Mouse (Mus musculus): ENCODE measurements around the gene Crybg2.

Gene Crybg2

DNA sequence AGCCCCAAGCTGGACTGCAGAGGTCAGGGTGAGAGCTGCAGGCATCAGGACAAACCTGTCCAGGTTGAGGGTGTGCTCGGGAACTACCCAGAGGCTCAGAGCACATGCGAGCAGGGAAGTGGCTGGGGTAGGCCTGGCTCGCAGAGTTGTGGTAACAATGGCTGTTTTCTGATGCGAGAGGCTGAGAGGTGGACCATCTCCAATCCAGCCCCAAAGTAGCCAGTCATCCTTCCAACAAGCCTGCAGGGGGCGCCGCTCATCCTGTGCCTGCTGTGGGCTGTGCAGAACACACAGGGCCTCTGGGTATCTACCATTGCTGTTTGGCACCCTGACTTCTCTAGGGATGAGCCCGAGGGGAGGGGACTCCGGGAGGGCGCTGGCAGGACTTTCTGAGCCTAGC is 59.0 kb downstream of the Crybg2 start:
- no peak for DNase-seq (ENCODE audit: low spot score in 2 of 2)

DNA sequence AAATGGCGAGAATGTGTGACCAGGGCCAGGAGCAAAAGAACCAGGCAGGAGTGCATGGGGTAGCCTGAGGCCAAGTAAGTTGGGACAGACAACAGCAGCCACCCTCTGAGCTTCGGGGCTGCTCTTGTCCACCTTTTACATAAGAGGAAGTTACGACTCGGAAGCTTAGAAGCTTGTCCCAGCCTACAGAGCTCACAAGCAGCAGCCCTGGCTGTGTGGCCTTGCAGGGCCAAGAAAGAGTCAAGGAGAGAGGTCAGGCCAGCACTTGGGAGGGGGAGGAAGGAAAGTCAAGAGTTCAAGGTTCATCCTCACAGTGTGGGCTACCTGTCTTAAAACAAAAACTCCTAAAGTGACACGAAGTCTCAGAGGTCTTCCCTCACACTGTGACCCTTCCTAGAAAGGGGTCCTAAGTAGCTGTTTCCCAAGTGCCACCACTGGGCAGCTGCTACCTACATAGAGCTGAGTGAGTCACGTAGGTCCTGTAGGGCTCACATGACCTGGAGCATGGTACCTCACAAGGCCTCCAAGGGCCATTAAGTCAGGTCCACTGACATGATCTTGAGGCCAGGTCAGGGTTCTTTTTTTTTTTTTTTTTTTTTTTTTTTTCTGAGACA is 59.7 kb downstream of the Crybg2 start:
- DNase-seq (ENCODE audit: low spot score in 2 of 2): no peak

DNA sequence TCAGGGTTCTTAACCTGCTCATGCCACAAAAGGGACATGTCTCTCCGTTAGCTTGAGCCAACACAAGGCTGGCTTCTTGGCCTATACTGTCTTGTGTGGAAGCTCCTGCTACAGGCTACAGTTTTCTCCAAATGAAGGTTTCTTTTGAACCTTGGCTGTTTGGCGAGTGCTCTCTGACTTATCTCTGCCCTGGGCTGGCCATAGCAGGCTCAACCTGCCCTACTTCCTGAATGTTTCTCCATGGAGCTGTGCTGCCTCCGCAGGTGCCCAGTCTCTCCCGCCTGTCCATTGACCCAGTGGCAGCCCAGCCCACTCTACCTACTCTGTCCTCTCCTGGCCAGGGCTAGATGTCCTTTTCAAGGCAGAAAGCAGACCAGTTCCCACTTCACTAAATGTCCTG is 60.3 kb downstream of the Crybg2 start:
- DNase-seq (ENCODE audit: low spot score in 2 of 2): no peak

DNA sequence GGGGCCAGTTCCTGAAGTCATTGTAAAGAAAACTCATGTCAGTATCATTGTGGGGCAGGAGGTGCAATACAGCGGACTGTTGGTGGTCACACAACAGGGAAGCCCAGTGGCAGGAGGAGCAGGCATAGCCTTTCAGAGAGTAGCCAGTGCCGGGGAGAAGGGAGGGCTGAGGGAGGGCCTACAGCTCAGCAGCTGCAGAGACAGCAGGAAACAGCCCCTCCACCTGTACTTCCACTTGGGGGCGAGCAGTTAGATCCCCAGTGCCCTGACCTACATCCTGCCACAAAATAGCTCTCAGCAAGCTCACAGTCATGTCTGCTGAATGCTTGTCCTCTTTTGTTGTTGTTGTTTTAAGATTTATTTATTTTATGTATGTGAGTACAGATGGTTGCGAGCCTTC is 61.0 kb downstream of the Crybg2 start:
- DNase-seq (ENCODE audit: low spot score in 2 of 2): no peak

DNA sequence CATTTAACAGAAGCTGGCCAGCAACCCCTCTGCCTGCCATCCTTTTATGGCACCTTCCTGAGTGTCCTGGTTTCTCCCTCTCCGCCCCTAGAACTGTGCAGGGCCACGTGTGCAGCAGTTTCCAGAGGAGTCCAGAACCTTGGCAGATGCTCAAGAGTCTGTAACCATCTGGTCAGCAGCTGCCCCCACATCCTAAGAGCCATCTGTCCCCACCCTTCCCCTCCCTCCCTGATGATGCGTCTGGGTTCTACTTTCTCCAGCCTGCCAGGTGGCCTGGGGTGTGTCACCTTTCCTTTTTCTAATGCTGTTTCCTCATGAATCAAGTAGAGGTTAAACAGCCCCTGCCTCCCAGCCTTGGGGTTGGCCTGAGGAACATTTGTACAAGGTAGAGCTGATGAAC is 61.7 kb downstream of the Crybg2 start:
- DNase-seq (ENCODE audit: low spot score in 2 of 2): no peak

DNA sequence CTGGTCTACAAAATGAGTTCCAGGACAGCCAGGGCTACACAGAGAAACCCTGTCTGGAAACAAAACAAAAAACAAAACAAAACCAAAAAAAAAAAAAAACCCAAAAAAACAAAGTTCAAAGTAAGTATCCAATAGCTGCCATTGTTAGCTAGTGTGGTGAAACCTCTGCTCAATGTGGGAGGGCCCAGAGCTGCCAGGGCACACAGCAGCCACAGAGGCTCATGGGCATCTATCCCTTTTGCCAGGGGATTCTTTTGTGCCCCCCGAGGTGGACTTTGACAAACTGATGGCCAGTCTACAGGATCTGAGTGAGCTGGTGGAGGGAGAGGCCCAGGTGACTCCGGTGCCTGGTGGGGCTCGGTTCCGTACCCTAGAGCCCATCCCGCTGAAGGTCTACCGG is 62.5 kb downstream of the Crybg2 start:
- no peak for DNase-seq (ENCODE audit: low spot score in 2 of 2)

DNA sequence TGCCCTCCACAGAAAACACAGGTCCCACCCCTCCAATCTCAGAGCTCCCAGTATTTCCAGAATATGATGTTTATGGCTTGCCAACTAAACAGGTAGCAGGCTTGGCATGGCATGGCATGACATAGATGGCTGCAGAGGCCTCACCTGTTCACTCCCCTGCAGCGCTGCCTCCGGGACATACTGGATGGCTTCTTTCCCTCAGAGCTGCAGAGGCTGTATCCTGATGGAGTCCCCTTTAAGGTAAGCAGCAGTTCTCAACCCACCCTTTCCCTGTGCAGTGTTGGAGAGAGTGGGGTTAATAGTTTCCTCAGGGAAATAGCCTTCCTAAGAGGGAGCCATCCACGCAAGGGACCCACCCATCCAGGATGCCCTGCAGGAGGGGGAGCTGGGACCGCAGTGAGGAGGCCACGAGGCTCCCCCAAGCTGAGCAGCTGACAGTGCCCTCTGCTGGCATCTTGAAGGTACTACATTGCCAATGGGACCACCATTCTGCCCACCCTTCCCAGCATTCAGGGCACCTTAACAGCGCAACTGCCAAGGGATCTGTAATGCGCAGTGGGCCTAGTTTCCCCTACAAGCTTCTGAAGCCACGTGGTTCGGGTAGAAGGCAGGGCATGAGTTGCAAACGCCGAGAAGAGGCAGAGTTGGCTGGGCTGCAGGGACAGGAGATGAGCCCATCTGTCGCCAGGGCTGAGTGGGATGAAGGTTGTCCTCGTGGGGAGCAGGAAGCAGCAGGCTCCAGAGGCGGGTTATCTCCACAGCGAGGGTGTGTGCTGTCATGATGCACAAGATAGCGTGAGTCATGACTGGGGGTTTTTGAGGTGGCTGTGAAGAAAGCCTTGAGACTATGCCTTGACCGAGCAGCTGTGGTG is 63.3 kb downstream of the Crybg2 start:
- peak; percentile 65 to 82 for DNase-seq (ENCODE audit: low spot score in 2 of 2)

DNA sequence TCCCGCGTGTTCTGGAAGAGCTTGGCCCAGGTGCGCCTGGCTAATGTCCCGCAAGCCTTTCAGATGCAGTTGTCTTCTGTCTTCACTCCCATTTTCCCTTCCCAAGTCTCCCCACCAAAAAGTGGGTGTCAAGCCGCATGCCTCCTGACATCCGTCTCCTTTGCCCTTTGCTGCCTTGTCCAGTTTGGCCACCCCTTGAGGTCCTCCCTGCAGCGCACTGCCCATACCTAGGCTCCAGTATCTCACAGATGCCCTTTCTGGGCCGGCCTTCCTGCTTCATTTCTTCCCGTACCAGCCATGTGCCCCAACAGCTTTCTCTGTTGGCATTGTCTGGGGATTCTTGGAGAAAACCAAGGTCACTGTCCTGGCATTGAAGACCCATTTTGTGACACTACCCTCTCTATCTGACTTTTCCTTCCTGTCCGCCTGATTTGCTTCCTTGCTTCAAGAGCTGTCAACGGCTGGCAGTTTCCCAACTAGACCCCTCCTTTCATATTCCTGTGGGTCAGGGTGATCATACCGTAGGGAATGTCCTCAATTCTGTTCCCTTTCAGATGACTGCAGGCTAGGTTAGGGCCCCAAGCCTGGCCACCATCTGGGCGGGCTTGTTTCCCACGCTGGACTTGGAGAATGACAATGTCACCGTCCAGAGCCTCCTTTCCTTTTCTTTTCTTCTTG is 64.9 kb downstream of the Crybg2 start:
- DNase-seq (ENCODE audit: low spot score in 2 of 2): no peak

DNA sequence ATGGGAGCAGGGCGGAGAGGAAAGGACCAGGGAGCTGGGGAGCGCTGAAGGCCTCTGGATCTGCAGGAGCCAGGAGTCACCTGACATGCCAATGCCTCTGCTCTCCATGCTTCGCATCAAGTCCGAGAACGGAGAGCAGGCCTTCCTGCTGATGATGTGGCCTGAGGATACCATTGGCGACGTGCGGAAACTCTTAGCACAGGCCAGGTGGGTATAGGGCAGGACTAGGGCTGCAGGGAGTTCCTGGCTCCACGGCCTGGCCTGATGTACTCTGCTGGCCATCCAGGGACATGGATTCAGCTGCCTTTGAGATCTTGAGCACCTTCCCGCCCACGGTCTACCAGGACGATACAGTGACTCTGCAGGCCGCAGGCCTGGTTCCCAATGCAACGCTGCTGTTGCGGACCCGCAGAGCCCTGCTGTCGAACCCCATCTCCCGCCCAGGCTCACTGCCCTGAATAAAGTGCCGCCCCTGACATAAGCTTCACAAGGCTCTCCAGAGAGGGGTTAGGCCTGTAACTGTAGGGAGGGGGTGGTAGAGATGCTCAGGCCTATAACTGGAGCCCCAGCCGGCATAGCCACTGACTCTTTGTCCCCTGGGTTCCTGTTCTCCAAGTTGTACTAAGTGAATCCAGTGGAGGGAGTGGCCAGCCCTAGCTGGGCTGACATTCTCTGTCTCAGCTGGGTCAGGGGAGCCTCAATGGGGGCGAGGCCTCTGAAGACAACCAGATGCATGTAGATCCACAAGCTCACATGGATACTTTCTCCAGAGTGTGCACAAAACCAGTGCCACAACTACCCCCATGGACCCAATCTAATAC is 65.9 kb downstream of the Crybg2 start:
- DNase-seq (ENCODE audit: low spot score in 2 of 2): no peak

DNA sequence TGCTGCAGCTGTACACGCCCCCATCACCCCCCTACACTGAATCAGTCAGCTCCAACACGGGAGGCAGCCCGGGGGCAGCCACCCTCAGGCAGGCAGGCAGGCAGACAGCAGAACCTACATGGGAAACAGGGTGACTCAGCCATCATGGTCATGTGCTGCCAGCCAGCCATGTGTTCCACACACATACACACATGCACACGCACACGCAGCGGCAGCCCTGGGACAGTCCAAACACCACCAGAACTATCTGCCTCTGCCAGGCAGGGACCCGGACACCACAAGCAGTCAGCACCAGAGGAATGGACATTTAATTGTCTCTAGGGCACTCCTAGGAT is 66.5 kb downstream of the Crybg2 start:
- DNase-seq (ENCODE audit: low spot score in 2 of 2): no peak

DNA sequence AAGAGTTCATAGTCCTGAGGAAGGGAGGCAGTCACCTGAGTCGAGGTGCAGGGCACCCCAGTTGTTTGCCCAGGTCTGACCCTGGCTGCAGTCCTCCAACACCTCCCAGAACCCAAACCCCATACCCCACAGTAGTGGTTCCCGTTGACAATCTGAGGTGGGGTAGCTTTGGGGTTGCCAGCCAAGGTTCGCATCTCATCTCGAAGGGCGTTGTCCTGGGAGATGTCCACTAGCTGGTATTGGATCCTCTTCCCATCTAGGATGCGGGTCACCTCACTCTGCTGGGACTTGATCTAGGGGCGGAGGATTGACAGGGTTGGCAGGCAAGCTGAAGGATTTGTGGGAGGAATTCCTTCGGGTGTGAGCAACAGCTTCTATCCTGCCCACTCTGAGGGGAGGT is 67.2 kb downstream of the Crybg2 start:
- no peak for DNase-seq (ENCODE audit: low spot score in 2 of 2)

DNA sequence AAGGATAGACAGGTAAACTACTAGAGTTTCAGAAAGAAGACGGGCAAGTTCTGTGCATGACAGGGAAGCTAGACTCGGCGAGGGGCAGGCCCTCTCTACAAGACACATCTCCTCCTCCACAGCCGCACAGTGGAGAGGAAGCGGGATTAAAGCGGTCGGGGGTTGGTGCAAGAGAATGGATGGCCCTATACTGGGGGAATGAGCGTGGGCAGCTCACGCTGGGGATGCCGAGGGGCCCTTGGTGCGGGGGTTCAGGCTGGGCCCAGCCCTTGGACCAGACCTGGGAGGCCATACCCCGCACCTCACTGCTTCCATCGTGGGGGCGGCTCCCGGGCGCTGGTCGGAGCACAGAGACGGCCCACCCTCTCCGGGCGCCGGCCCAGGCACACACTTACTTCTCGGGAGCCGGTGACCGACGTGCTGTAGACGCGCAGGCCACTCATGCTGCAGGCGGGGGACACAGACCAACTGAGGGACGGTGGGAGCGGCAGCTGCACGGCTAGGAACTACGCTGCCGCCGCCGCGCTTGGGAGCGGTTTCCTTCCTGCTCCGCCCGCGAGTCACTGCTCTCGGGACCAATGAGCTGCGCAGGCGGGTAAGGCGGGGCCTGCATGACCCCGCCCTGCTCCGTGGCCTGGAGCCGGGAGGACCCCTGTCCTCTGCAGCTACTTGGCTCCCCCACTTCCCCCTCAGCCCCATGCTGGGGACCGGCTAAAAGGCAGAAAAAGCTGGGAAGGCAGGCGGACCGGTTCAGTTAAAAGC is 67.8 kb downstream of the Crybg2 start, which contains the start of gene Sh3bgrl3:
Gene Sh3bgrl3 (minus strand): TSS at position 569 of the 762 bp plus-strand sequence.
- DNase-seq (ENCODE audit: low spot score in 2 of 2): peak; percentile 81 to 86

DNA sequence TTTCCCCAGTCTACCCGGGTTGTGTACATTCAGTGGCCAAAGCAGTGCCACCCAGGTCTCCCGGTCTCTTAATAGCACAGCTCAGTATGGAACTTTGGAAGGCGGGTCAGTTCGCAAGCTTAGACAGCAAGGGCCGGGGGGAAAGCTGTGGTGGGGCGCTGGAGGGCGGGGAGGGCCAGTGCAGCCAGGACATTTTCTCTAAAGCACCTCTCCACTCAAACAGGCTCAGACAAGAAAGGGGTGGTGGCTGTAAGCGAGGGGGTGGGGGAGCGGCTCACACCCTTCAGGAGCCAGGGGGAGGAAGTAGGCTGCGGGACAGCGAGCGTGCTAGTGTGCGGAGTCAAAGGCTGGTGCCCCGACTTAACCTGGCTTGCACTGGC is 68.4 kb downstream of the Crybg2 start:
- no peak for DNase-seq (ENCODE audit: low spot score in 2 of 2)

DNA sequence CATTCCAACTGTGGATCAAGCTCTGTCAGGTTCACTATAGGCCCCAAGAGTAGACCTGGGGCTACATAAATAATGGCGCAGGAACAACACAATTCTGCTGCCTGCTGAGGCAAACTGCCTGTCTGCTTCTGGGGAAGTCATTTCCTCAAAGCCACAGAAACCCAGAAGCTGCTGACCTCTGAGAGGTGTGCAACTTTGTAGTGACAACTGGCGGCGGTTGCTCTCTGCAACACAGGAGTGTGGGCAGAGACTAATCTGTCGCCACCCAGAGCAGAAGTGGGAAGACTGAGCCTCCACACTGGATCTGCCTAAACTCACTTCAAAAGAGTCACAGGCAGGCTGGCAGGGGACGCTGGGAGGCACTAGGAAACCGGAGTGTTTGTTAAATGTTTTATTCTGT is 68.9 kb downstream of the Crybg2 start:
- no peak for DNase-seq (ENCODE audit: low spot score in 2 of 2)

DNA sequence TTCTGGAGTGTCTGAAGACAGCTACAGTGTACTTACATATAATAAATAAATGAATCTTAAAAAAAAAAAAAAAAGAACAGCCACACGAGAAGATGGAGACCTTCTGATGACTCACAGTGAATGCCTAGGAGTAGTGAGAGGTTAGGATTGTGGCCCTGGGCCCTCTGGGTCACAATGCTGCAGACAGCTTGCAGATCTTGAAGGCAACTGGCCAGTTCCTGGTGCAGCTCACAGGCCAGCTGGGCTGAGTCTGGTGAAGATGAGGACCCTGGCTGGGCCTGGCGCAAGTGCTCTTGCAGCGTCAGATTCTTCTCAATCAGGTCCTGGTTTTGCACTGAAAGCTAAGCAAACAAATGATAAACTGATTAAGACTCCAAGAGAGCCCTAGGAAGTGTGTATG is 71.5 kb downstream of the Crybg2 start:
- DNase-seq (ENCODE audit: low spot score in 2 of 2): no peak

DNA sequence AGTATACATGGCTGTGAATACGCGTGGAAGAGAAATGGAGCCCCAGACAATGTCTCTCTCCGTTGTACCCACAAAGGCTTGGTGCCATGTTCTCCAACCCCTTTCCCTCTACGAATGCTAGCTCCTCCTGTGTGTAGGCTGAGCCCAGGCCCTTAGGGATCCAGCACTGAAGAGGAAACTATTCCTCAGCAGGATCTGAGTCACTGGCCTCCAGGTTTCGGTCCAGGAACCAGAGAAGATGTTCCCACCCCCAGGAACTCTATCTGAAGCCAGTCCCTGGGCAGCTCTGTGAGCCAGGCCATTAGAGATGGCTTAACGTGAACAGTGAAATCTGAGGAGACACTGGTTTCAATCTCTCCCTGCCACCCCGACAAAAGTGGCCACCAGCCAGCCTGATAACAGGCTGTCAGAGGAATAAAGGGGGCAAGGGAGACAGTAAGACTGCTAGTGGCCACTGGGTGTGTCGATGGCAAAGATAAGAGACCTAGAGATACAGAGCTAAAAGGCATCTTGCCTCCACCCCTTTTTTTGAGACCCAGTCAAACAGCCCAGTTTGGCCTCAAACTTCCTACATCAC is 72.0 kb downstream of the Crybg2 start:
- no peak for DNase-seq (ENCODE audit: low spot score in 2 of 2)

DNA sequence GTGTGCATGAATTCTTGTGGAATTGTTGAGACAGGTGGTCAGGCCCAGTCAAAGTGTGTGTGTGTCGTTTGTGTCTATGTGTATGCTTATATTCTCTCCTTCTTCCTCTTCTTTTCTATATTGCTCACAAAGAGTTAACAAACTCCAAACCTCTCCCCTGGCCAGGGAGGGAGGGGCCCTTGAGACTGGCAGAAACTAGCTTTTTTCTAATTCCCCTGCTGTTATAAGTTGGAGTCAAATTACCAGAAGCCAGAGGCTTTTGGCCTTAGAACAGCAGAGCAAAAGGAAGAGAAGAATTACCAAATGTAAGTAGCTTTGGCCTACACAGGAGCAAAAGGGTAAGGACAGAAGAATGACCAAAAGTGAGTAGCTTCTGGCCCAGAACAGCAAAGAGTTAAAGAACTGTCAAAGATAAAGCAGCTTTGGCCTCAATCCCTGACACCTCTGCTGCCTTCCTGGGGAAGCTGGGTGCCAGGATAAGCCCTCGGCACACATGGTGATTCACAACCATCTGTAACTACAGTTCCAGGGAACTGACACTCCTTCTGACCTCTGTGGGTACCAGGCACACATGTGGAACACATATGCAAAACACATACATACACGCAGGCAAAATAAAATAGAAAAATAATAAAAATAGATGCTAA is 75.8 kb downstream of the Crybg2 start:
- no peak for DNase-seq (ENCODE audit: low spot score in 2 of 2)

DNA sequence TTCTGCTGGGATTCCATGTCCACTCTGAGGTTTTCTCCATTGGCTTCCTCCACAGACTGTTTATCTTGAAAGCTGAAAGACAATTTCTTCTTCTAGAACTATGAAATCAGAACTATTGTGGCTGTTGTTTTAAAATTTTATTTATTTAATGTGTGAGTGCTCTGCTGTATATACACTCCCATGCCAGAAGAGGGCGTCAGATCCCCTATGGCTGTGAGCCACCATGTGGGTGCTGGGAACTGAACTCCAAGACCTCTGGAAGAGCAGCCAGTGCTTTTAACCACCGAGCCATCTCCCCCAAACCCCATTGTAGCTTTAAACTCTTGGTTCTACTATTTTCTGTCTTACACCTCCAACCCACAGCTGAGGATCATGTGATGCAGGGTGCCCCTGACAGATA is 78.2 kb downstream of the Crybg2 start:
- no peak for DNase-seq (ENCODE audit: low spot score in 2 of 2)
